Mouse (Mus musculus): ENCODE measurements at regions not wholly inside any gene's neighbourhood (a gene's known extent, or its start where the extent isn't known, plus 50 kb on each side); places are given as distances from the start of the nearest gene placed in this dataset.

GRCm38 (mm10) chr17:84056469-84056868 lies 131.3 kb downstream of the Zfp36l2 start:
- Histone ChIP-seq H3K9me3 (no peaks in the 10 kb centered on the region), H3K4me1 (replicated peaks) (peaks cover 18% of the 10 kb centered on the region), H3K27me3 (no peaks in the 10 kb centered on the region), H3K9ac (replicated peaks) (no peak overlapping the region), H3K27ac (no peak overlapping the region), H3K36me3 (no peaks in the 10 kb centered on the region), H3K4me2 (replicated peaks) (no peak overlapping the region), H3K4me3 (replicated peaks) (no peak overlapping the region)
- 91% methylated on average over 4 of the region's 4 CpGs for WGBS
- ATAC-seq: no peak

- Histone ChIP-seq H3K9ac (replicated peaks) (no peak overlapping the region), H3K9me3 (peaks cover 6% of the 10 kb centered on the region; the same call in 1 of the 2 replicates), H3K4me3 (replicated peaks) (no peak overlapping the region), H3K4me2 (replicated peaks) (no peak overlapping the region), H3K4me1 (replicated peaks) (no peaks in the 10 kb centered on the region), H3K27ac (no peak overlapping the region), H3K36me3 (no peaks in the 10 kb centered on the region), H3K27me3 (no peaks in the 10 kb centered on the region)
- no peak for ATAC-seq
- WGBS: 77% methylated on average over 8 of the region's 8 CpGs
Measured at GRCm38 (mm10) chr17:84052437-84052836, 135.3 kb downstream of the Zfp36l2 start.

- Histone ChIP-seq H3K36me3 (no peaks in the 10 kb centered on the region), H3K4me2 (replicated peaks) (no peak overlapping the region), H3K9ac (replicated peaks) (no peak overlapping the region), H3K4me1 (replicated peaks) (no peaks in the 10 kb centered on the region), H3K27ac (no peak overlapping the region), H3K4me3 (replicated peaks) (no peak overlapping the region), H3K9me3 (peaks cover 9% of the 10 kb centered on the region; the same call in 1 of the 2 replicates), H3K27me3 (no peaks in the 10 kb centered on the region)
- WGBS: 86% methylated on average over 9 of the region's 9 CpGs
- ATAC-seq: no peak
Measured at GRCm38 (mm10) chr17:84051212-84051611, 136.5 kb downstream of the Zfp36l2 start.

GRCm38 (mm10) chr17:84048533-84048932 lies 139.2 kb downstream of the Zfp36l2 start:
- H3K9ac ChIP-seq (replicated peaks): no peak overlapping the region
- WGBS: 76% methylated on average over 6 of the region's 6 CpGs
- ATAC-seq: no peak
- no peak overlapping the region for H3K4me2 ChIP-seq (replicated peaks)
- H3K27me3 ChIP-seq: no peaks in the 10 kb centered on the region
- no peaks in the 10 kb centered on the region for H3K36me3 ChIP-seq
- peaks cover 8% of the 10 kb centered on the region; the same call in 1 of the 2 replicates for H3K4me1 ChIP-seq (replicated peaks)
- peaks cover 9% of the 10 kb centered on the region; the same call in 1 of the 2 replicates for H3K9me3 ChIP-seq
- H3K4me3 ChIP-seq (replicated peaks): no peak overlapping the region
- no peak overlapping the region for H3K27ac ChIP-seq

GRCm38 (mm10) chr17:84047520-84047919 lies 140.2 kb downstream of the Zfp36l2 start:
- peaks cover 9% of the 10 kb centered on the region; the same call in 1 of the 2 replicates for H3K9me3 ChIP-seq
- no peak overlapping the region for H3K9ac ChIP-seq (replicated peaks)
- no peak overlapping the region for H3K4me3 ChIP-seq (replicated peaks)
- peaks cover 8% of the 10 kb centered on the region; the same call in 1 of the 2 replicates for H3K4me1 ChIP-seq (replicated peaks)
- no peak overlapping the region for H3K27ac ChIP-seq
- H3K4me2 ChIP-seq (replicated peaks): no peak overlapping the region
- H3K27me3 ChIP-seq: no peaks in the 10 kb centered on the region
- H3K36me3 ChIP-seq: no peaks in the 10 kb centered on the region
- WGBS: 94% methylated on average over 1 of the region's 1 CpGs
- no peak for ATAC-seq

GRCm38 (mm10) chr17:84045812-84046211 lies 141.9 kb downstream of the Zfp36l2 start:
- H3K4me2 ChIP-seq (replicated peaks): no peak overlapping the region
- peaks cover 9% of the 10 kb centered on the region; the same call in 1 of the 2 replicates for H3K9me3 ChIP-seq
- no peak overlapping the region for H3K9ac ChIP-seq (replicated peaks)
- ATAC-seq: no peak
- H3K4me3 ChIP-seq (replicated peaks): no peak overlapping the region
- 90% methylated on average over 1 of the region's 1 CpGs for WGBS
- H3K27me3 ChIP-seq: no peaks in the 10 kb centered on the region
- no peaks in the 10 kb centered on the region for H3K36me3 ChIP-seq
- no peak overlapping the region for H3K27ac ChIP-seq
- peaks cover 8% of the 10 kb centered on the region; the same call in 1 of the 2 replicates for H3K4me1 ChIP-seq (replicated peaks)

- Histone ChIP-seq H3K36me3 (no peaks in the 10 kb centered on the region), H3K27ac (no peak overlapping the region), H3K4me1 (replicated peaks) (peaks cover 8% of the 10 kb centered on the region; the same call in 1 of the 2 replicates), H3K9me3 (peaks cover 9% of the 10 kb centered on the region; the same call in 1 of the 2 replicates), H3K9ac (replicated peaks) (no peak overlapping the region), H3K4me2 (replicated peaks) (no peak overlapping the region), H3K4me3 (replicated peaks) (no peak overlapping the region), H3K27me3 (no peaks in the 10 kb centered on the region)
- WGBS: 87% methylated on average over 5 of the region's 5 CpGs
- 0 out of 2 replicates have a peak, but pooled peaks have one; percentile 11 for ATAC-seq
Measured at GRCm38 (mm10) chr17:84044472-84044936, 143.2 kb downstream of the Zfp36l2 start.

GRCm38 (mm10) chr17:84043102-84043501 lies 144.6 kb downstream of the Zfp36l2 start:
- Histone ChIP-seq H3K4me1 (replicated peaks) (peaks cover 8% of the 10 kb centered on the region; the same call in 1 of the 2 replicates), H3K9me3 (peaks cover 9% of the 10 kb centered on the region; the same call in 1 of the 2 replicates), H3K27ac (no peak overlapping the region), H3K4me3 (replicated peaks) (no peak overlapping the region), H3K4me2 (replicated peaks) (no peak overlapping the region), H3K36me3 (no peaks in the 10 kb centered on the region), H3K27me3 (no peaks in the 10 kb centered on the region), H3K9ac (replicated peaks) (no peak overlapping the region)
- ATAC-seq: no peak
- 96% methylated on average over 2 of the region's 2 CpGs for WGBS

- Histone ChIP-seq H3K9ac (replicated peaks) (no peak overlapping the region), H3K27ac (no peak overlapping the region), H3K4me1 (replicated peaks) (peaks cover 8% of the 10 kb centered on the region; the same call in 1 of the 2 replicates), H3K9me3 (no peaks in the 10 kb centered on the region), H3K36me3 (no peaks in the 10 kb centered on the region), H3K4me2 (replicated peaks) (no peak overlapping the region), H3K27me3 (0 out of 2 replicates have a peak, but pooled peaks cover under 1% of the 10 kb centered on the region), H3K4me3 (replicated peaks) (no peak overlapping the region)
- 81% methylated on average over 10 of the region's 10 CpGs for WGBS
- no peak for ATAC-seq
Measured at GRCm38 (mm10) chr17:84039444-84039843, 148.3 kb downstream of the Zfp36l2 start.

GRCm38 (mm10) chr17:84037580-84038304 lies 150.0 kb downstream of the Zfp36l2 start:
- no peak overlapping the region for H3K4me3 ChIP-seq (replicated peaks)
- H3K36me3 ChIP-seq: no peaks in the 10 kb centered on the region
- 0 out of 2 replicates have a peak, but pooled peaks have one; percentile 3 for ATAC-seq
- H3K4me1 ChIP-seq (replicated peaks): 0 out of 2 replicates have a peak, but pooled peaks cover 4% of the 10 kb centered on the region
- WGBS: 83% methylated on average over 11 of the region's 11 CpGs
- no peaks in the 10 kb centered on the region for H3K9me3 ChIP-seq
- no peak overlapping the region for H3K4me2 ChIP-seq (replicated peaks)
- H3K27me3 ChIP-seq: 0 out of 2 replicates have a peak, but pooled peaks cover 3% of the 10 kb centered on the region
- H3K9ac ChIP-seq (replicated peaks): no peak overlapping the region
- H3K27ac ChIP-seq: no peak overlapping the region

GRCm38 (mm10) chr17:84036056-84036455 lies 151.7 kb downstream of the Zfp36l2 start:
- 0 out of 2 replicates have a peak, but pooled peaks cover 3% of the 10 kb centered on the region for H3K27me3 ChIP-seq
- ATAC-seq: no peak
- no peaks in the 10 kb centered on the region for H3K36me3 ChIP-seq
- no peak overlapping the region for H3K4me3 ChIP-seq (replicated peaks)
- WGBS: 94% methylated on average over 6 of the region's 6 CpGs
- H3K9me3 ChIP-seq: no peaks in the 10 kb centered on the region
- 0 out of 2 replicates have a peak, but pooled peaks cover 4% of the 10 kb centered on the region for H3K4me1 ChIP-seq (replicated peaks)
- no peak overlapping the region for H3K9ac ChIP-seq (replicated peaks)
- no peak overlapping the region for H3K27ac ChIP-seq
- H3K4me2 ChIP-seq (replicated peaks): no peak overlapping the region

GRCm38 (mm10) chr17:84034801-84035200 lies 152.9 kb downstream of the Zfp36l2 start:
- no peak overlapping the region for H3K9ac ChIP-seq (replicated peaks)
- WGBS: 93% methylated on average over 1 of the region's 1 CpGs
- no peak overlapping the region for H3K4me3 ChIP-seq (replicated peaks)
- peaks cover 3% of the 10 kb centered on the region; the same call in 1 of the 2 replicates for H3K27me3 ChIP-seq
- H3K36me3 ChIP-seq: no peaks in the 10 kb centered on the region
- no peak for ATAC-seq
- no peak overlapping the region for H3K4me2 ChIP-seq (replicated peaks)
- no peak overlapping the region for H3K27ac ChIP-seq
- H3K9me3 ChIP-seq: no peaks in the 10 kb centered on the region
- 0 out of 2 replicates have a peak, but pooled peaks cover 4% of the 10 kb centered on the region for H3K4me1 ChIP-seq (replicated peaks)
